Mouse (Mus musculus): ENCODE measurements around the gene Rab11a. TPM values are rescaled to one million over a fixed set of nuclear protein-coding genes. Genes with fewer than 3 reads are reported as not detected.

Gene Rab11a
- total RNA-seq (2021) = 100 to 1,000 TPM in 1 of 2 experiments, 10 to 100 TPM in 1; 91.4 to 118 TPM
- long read RNA-seq, experiment 1, transcript Rab11a-208 (5 exons, 2,336 nt) = major isoform, 42 of 54 reads
- long read RNA-seq, experiment 1, partial matches to known transcripts = 6 of 54 reads
- long read RNA-seq, experiment 1, other reads (novel, unspliced or antisense) = 2 of 54 reads
- long read RNA-seq, experiment 2, transcript Rab11a-208 (5 exons, 2,336 nt) = major isoform, 55 of 67 reads
- long read RNA-seq, experiment 2, partial matches to known transcripts = 4 of 67 reads
- long read RNA-seq, experiment 2, other reads (novel, unspliced or antisense) = 8 of 67 reads

GRCm38 (mm10) chr9:64737406-64738201, at the start of gene Rab11a:
TSS of gene Rab11a (minus strand) at chr9:64737758.
- peak; percentile 94 for DNase-seq

- DNase-seq = no peak
Measured at GRCm38 (mm10) chr9:64786216-64786905, 48.8 kb upstream of the Rab11a start.

- DNase-seq = peak; percentile 59
Measured at GRCm38 (mm10) chr9:64784841-64785240, 47.3 kb upstream of the Rab11a start.

- no peak for DNase-seq
Measured at GRCm38 (mm10) chr9:64783511-64783910, 46.0 kb upstream of the Rab11a start.

GRCm38 (mm10) chr9:64779628-64780027, 42.1 kb upstream of the Rab11a start:
- no peak for DNase-seq

GRCm38 (mm10) chr9:64778151-64778550, 40.6 kb upstream of the Rab11a start:
- DNase-seq = no peak

GRCm38 (mm10) chr9:64777441-64777987, 40.0 kb upstream of the Rab11a start:
- no peak for DNase-seq

- DNase-seq = no peak
Measured at GRCm38 (mm10) chr9:64775491-64775890, 37.9 kb upstream of the Rab11a start.

GRCm38 (mm10) chr9:64774883-64775282, 37.3 kb upstream of the Rab11a start:
- no peak for DNase-seq

GRCm38 (mm10) chr9:64774411-64774811, 36.9 kb upstream of the Rab11a start:
- DNase-seq = peak; percentile 15

GRCm38 (mm10) chr9:64773936-64774335, 36.4 kb upstream of the Rab11a start:
- no peak for DNase-seq

GRCm38 (mm10) chr9:64773254-64773653, 35.7 kb upstream of the Rab11a start:
- no peak for DNase-seq

- peak; percentile 48 for DNase-seq
Measured at GRCm38 (mm10) chr9:64771236-64771635, 33.7 kb upstream of the Rab11a start.

- no peak for DNase-seq
Measured at GRCm38 (mm10) chr9:64770411-64770849, 32.9 kb upstream of the Rab11a start.

GRCm38 (mm10) chr9:64769911-64770310, 32.4 kb upstream of the Rab11a start:
- DNase-seq = no peak

- DNase-seq = no peak
Measured at GRCm38 (mm10) chr9:64769066-64769695, 31.6 kb upstream of the Rab11a start.

GRCm38 (mm10) chr9:64767796-64768195, 30.2 kb upstream of the Rab11a start:
- no peak for DNase-seq

- DNase-seq = no peak
Measured at GRCm38 (mm10) chr9:64766136-64766535, 28.6 kb upstream of the Rab11a start.

GRCm38 (mm10) chr9:64764824-64765223, 27.3 kb upstream of the Rab11a start:
- DNase-seq = no peak

- no peak for DNase-seq
Measured at GRCm38 (mm10) chr9:64758052-64758451, 20.5 kb upstream of the Rab11a start.

GRCm38 (mm10) chr9:64752575-64752974, 15.0 kb upstream of the Rab11a start:
- no peak for DNase-seq

- no peak for DNase-seq
Measured at GRCm38 (mm10) chr9:64749314-64749713, 11.8 kb upstream of the Rab11a start.
